Mouse (Mus musculus) left cerebral cortex, postnatal 10 days (tissue): ENCODE results near the gene Rph3a. TPM values are rescaled to one million over a fixed set of nuclear protein-coding genes. Genes with fewer than 3 reads are reported as not detected.
A peak's percentile ranks its signal among the peaks of the same experiment; 100 is the strongest.

Source experiments
- DNase-seq, 2 experiments: peaks; one replicate each; pipeline ENCODE4 v3.0.0; 2021 to 2022; ENCODE audit warnings: low spot score in 2 of 2, mixed read lengths in 1 of 2; ENCODE audit errors: extremely low spot score in 1 of 2
- intact Hi-C: fragments of 180-260 bp; cut with DNase I; formaldehyde crosslinking; loops from one replicate; pipeline ENCODE4 v1.15.1; 2025
- total RNA-seq, 2 experiments: library from RNA; stranded (reverse); gene quantifications; 2 replicates each; pipeline ENCODE4 v1.2.3; 2021

Rph3a gene
- total RNA-seq, result 100 to 1,000 TPM; 188 to 210 TPM

DNA sequence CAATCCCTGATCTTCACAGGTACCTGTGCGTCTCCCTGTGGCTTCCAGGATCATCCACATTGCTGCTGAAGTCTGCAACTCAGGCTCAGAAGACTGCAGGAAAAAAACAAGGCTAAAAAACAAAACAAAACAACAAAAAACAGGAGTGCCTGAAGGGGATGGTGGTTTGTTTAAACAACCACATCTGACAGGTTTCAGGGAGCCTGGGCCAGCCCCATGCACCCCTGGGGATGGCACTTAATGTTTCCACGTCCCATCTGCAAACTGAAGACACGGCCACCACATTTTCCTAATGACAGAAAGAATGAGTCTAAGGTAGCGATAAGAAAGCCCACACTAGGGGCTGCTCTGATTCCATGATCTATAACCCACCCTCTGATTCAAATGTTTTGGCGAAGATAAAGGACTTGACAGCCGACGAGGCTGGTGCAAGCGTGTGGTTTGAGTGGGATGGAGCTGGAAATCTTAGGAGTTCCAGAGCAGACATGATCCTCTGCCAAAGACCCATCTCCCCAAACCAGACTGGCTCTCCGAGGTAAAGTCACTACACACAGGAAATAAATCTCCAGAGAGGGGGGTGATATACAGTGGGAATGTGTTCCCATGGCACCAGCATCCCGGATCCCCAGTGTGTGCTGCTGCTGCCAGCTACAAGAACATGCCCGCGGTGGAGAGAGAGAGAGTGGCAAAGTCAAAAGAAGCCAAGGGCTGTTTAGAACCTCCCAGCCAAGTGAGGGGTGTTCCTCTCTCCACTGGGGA is at the start of gene Rph3a:
Gene Rph3a, minus strand, starts transcription at position 282 of the 759 bp plus-strand sequence.
- peak in 1 of 2 experiments; percentile 44 for DNase-seq
- intact Hi-C loops, result loop anchor here (5.0 kb wide), 2 partner anchors 107 to 117 kb away; no protein-coding TSS in a partner anchor

DNA sequence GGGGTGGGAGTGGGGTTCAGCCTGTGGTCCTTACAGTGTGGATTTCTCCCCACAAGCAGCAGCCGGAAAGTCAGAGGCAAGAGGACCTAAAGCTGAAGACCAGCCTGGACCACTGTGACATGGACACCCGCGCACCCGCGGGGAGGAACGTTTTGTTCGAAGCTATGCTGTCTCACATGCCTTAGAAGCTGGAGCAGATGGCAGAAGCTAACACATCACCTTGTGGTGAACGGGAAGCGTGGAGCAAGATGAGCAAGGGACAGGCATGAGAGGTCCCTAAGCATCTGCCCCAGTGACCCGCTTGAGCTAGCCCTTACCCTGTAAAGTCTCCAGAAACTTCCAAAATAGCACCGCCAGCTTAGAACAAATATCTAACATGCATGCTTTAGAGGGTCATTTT is 48.4 kb upstream of the Rph3a start:
- intact Hi-C loops, result no loop called here
- no peak for DNase-seq

DNA sequence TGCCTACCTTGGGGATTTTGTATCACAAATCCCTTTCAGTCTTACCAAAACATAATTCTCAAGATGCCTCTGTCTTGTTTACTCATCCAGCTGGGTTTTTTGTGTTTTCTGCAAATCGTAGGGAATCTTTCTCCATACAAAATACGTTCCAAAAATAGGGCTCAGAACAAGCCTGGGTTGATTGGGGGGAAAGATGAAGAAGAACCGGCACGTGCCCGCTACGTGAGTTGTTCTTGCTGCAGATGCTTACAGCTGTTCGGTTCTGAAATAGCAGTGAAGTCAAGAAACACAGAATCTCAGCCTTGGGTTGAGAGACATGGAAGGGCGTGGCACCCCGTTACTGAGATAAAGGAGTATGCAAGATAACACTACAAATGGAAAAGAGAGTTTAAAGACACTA is 44.0 kb upstream of the Rph3a start:
- no peak for DNase-seq
- intact Hi-C loops, result no loop called here

DNA sequence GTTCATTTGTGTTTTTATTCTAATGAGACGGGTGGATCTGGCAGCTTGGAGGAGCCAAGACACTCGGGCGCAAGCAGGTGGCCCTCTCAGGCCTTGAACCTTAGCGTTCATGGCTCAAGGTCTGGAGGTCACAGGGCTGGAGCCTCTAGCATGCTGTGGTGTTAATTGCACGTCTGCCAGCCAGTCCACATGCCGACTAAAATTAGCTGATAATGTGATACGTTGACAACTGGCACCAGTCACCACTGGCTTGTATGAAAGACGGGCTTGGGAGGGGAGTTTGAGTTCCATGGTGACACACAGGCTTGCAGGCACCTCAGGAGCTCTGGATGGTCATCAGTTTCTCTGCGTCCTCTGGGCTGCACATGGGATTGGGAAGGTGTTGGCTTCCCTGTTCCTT is 31.9 kb upstream of the Rph3a start:
- no peak for DNase-seq
- intact Hi-C loops, result no loop called here

DNA sequence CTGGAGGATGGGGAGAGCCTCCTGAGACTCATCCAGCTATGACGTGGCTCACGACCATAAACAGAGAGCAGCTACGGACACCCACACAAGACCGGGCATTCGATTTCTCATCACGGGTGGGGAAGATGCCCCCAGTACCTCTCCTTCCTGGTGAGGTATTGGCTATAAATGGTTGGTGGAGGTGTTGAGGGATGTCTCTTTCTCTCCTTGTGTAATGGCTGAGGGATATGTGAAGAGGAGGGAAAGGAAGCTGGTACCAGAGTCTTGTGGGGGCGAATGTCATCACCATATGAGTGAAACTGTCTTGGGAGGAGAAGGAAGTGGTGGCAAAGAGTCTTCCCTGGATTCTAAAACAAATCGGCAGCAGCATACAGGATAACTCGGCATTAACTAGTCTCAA is 29.6 kb upstream of the Rph3a start:
- intact Hi-C loops, result no loop called here
- DNase-seq, result no peak

GRCm38 (mm10) chr5:121030161-121030560 is 20.3 kb upstream of the Rph3a start:
- DNase-seq, result no peak
- intact Hi-C loops, result no loop called here

- DNase-seq, result peak in 1 of 2 experiments; percentile 53
- intact Hi-C loops, result no loop called here
Measured at GRCm38 (mm10) chr5:121019505-121019904, 9.6 kb upstream of the Rph3a start.

- no peak for DNase-seq
- intact Hi-C loops, result no loop called here
Measured at GRCm38 (mm10) chr5:121017699-121018098, 7.8 kb upstream of the Rph3a start.

GRCm38 (mm10) chr5:121016405-121016804 is 6.5 kb upstream of the Rph3a start:
- intact Hi-C loops, result no loop called here

GRCm38 (mm10) chr5:121014496-121014895 is 4.6 kb upstream of the Rph3a start:
- intact Hi-C loops, result loop anchor here (5.0 kb wide), 1 partner anchor 103 kb away; no protein-coding TSS in a partner anchor
- no peak for DNase-seq

More at GRCm38 (mm10) chr5:121016405-121016804, 6.5 kb upstream of the Rph3a start:
- no peak for DNase-seq

GRCm38 (mm10) chr5:121011962-121012361 is 2.1 kb upstream of the Rph3a start:
- no peak for DNase-seq
- intact Hi-C loops, result loop anchor here (5.0 kb wide), 1 partner anchor 105 kb away; no protein-coding TSS in a partner anchor

GRCm38 (mm10) chr5:121009406-121009805 is 486 bp downstream of the Rph3a start:
- peak; percentile 51 to 77 for DNase-seq
- intact Hi-C loops, result loop anchor here (5.0 kb wide), 1 partner anchor 118 kb away; no protein-coding TSS in a partner anchor

- intact Hi-C loops, result loop anchor here (5.0 kb wide), 1 partner anchor 119 kb away; no protein-coding TSS in a partner anchor
- DNase-seq, result peak in 1 of 2 experiments; percentile 59
Measured at GRCm38 (mm10) chr5:121008411-121009239, 1.3 kb downstream of the Rph3a start.

DNA sequence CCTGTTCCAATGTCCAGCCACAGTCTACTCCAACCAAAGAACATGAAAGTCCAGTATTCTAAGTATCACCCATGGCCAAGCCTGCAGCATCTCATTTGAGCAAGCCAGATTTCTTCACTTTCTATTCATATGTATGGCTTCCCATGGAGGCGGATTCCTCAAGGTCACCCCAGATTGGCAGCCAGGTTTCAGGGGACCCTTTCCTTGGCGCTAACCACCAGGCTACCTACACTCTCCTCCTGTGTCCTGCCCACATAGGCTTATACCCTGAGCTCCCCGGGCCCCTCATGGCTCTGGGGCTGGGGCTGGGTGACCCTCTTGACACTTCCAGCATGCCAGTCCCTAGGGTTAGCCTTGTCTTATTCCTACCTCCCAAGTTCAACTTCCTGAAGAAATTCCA is 2.3 kb downstream of the Rph3a start:
- DNase-seq, result no peak
- intact Hi-C loops, result loop anchor here (5.0 kb wide), 1 partner anchor 120 kb away; no protein-coding TSS in a partner anchor

DNA sequence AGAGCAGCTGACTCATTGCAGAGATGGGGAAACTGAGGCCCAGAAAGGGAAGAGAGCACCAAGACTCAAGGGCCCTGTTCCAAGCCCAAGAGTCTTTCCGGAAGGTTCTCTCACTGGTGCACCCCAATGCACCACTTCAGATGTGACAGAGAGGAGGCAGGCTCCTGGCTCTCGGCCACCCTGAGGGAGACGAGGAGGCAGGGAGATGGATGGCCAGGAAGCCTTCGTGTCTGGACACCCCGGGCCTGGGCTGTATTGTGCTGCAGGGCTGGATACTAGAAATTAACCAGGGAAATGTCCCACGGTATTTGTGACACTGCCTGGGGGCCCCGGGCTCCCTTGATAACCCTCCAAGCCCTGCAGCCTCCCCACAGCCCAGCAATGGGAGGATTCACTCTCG is 2.8 kb downstream of the Rph3a start:
- intact Hi-C loops, result loop anchor here (5.0 kb wide), 1 partner anchor 120 kb away; no protein-coding TSS in a partner anchor
- peak in 1 of 2 experiments; percentile 50 for DNase-seq

- DNase-seq, result no peak
- intact Hi-C loops, result loop anchor here (5.0 kb wide), 1 partner anchor 121 kb away; no protein-coding TSS in a partner anchor
Measured at GRCm38 (mm10) chr5:121006176-121006575, 3.7 kb downstream of the Rph3a start.

DNA sequence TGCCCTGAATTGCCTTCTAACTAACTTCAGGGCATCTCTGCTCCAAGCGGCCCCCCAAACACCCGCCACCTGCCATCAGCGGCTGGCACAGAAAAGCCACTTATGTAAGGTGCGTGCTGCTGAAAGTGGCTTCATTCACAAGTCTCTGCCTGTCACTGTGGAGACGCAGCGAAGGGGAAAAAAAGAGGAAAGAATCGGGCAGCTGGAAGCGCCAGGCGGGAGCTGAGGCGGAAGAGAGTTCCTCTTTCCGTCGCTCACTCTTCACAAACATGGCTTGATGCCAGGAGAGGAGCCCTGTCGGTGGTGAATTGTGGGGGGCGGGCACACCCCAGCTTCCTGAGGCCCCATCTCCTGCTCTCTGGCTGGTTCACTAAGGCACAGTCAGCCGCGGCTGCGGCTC is 6.1 kb downstream of the Rph3a start:
- peak; percentile 41 to 51 for DNase-seq
- intact Hi-C loops, result no loop called here

GRCm38 (mm10) chr5:120999573-120999972 is 10.3 kb downstream of the Rph3a start:
- intact Hi-C loops, result no loop called here
- DNase-seq, result no peak

GRCm38 (mm10) chr5:120988373-120988772 is 21.5 kb downstream of the Rph3a start:
- intact Hi-C loops, result no loop called here
- DNase-seq, result no peak
